Mouse (Mus musculus): ENCODE data around the gene Gm5148.

Gm5148 gene

DNA sequence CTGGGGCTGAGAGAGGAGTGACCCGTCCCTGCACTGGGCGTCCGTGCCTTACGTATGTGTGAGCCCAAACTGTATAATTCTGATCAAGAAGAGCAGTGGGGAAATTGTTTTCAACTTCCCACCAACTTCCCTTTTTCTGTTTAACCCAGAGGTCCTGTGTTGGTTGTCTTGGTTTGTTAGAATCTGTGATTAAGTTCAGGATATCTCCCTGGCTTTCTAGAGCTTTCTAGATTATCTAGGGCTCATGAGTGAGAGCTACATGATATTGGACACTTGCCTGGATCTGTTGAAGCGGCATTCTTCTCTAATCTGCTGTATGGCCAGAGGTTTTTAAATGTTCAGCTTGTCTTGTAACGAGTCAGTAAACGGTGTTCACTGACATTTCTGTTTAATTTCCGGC is 30.7 kb downstream of the Gm5148 start:
- DNase-seq (ENCODE audit: low spot score) = no peak

GRCm38 (mm10) chr3:37692945-37693344 is 31.3 kb downstream of the Gm5148 start:
- no peak for DNase-seq (ENCODE audit: low spot score)

- peak; percentile 80 for DNase-seq (ENCODE audit: low spot score)
These were observed 36.9 kb downstream of the Gm5148 start for GRCm38 (mm10) chr3:37687158-37687980.

- DNase-seq (ENCODE audit: low spot score) = no peak
These were observed 37.5 kb downstream of the Gm5148 start for GRCm38 (mm10) chr3:37686751-37687150.

GRCm38 (mm10) chr3:37686219-37686618 is 38.1 kb downstream of the Gm5148 start:
- DNase-seq (ENCODE audit: low spot score) = no peak

DNA sequence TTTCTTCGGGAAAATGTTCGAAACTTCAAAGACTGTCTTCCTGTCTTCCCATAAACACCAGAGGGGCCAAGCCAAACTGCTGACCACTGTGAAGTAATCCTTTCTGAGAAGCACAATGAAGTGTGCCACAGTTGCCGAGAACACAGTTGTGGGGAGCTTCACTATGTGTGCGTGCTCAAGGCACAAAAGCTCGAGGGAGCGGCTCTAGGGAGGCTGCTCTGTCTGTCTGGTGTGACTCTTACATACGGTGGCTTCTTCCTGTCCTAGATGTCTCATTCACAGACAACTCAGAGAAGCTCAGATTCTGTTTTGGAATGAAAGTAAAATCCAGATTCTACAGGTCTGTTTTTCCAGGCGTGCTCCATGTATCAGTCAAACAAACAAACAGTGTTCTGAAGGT is 48.0 kb downstream of the Gm5148 start:
- DNase-seq (ENCODE audit: low spot score) = no peak

GRCm38 (mm10) chr3:37675056-37675525 is 49.2 kb downstream of the Gm5148 start:
- DNase-seq (ENCODE audit: low spot score) = no peak

GRCm38 (mm10) chr3:37673513-37674261 is 50.6 kb downstream of the Gm5148 start:
- no peak for DNase-seq (ENCODE audit: low spot score)

GRCm38 (mm10) chr3:37672266-37673040 is 51.8 kb downstream of the Gm5148 start:
- no peak for DNase-seq (ENCODE audit: low spot score)

GRCm38 (mm10) chr3:37669100-37669499 is 55.2 kb downstream of the Gm5148 start:
- no peak for DNase-seq (ENCODE audit: low spot score)

DNA sequence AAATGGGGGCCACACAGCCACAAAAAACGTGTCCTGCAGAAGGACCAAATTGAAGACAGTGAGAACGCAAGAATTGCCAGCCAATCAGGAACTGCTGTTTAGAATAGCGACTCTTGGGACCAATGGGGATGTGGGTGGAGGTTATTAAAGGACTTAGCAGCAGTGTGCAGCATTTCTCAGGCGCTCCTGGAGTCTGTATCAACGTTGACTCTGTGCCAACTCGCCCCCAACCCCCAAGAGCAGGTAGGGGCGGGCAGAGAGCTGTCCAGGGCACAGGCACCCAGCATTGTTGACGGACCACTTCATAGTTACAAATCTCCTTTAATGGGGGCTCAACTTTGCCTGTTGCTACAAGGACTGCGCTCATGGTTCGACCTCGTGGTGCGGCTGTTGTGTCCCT is 55.6 kb downstream of the Gm5148 start:
- no peak for DNase-seq (ENCODE audit: low spot score)

DNA sequence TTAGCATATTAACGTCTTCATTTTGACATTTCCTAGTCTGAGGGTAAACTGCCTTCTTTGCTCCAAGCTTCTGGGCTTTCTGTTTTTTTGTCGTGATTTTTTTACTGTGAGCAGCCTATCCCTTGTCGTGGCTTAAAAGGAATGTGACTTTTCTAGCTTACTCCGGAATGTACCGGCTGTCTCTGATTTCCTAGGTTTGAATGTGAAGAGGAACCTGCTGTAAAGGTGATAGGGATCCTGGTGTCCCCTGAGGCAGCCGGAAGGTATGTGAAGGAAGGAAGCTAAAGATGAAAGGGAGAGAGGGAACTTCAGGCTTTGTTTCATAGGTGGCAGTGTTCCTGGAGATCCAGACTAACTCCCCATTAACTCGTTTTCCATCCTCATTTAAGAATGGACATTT is 56.6 kb downstream of the Gm5148 start:
- DNase-seq (ENCODE audit: low spot score) = no peak

- DNase-seq (ENCODE audit: low spot score) = no peak
These were observed 57.2 kb downstream of the Gm5148 start for GRCm38 (mm10) chr3:37667119-37667467.

DNA sequence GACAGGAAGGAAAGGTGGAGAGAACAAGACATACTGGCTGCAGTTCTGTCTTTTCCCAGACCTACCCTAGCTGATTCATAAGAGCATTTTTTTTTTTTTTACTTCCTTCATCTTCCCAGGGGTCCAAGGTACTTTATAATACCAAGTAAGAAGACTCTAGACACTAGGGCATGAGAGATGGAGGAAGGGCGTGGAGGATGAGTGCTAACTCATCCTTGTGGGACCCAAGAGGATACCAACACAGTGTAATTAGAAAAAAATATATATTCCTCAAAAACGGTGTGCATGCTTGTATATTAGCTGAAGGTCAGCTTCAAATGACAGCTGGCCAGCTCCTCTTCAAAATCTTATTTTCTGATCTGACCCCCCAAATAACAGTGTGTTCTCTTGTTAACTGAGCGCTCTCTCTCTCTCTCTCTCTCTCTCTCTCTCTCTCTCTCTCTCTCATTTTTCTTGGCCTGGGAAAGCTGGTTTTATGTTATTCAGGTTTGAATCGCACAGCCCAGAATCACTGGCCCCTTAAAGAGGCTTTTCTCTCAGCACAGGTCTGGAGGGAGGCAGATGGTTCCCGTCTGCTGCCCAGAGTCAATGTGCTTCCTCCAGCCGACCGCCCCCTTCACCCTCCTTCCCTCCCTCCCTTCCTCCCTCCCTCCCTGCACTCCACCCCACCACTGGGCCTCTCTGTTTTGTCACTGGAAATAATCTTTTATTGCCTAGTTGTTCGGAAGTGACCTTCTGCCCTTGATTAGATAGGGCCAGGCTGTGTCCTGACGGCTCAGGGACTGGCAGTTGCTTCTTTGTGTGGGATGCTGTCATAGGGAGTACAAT is 57.8 kb downstream of the Gm5148 start:
- DNase-seq (ENCODE audit: low spot score) = peak; percentile 56

Measured in urinary bladder, postnatal 14 days (tissue).